Mouse (Mus musculus) bone marrow macrophage, adult 2 months (primary cell): ENCODE data around the gene Mpnd.

Experiments
- CTCF ChIP-seq: IDR thresholded peaks from 2 replicates; pipeline ENCODE4 v1.5.1; 2012; ENCODE audit warnings: low read depth, mild to moderate bottlenecking, low read length, moderate library complexity
- POLR2A ChIP-seq: IDR thresholded peaks from 2 replicates; pipeline ENCODE4 v1.6.1; 2012; ENCODE audit warnings: mild to moderate bottlenecking, low read depth, low read length, borderline replicate concordance

DNA sequence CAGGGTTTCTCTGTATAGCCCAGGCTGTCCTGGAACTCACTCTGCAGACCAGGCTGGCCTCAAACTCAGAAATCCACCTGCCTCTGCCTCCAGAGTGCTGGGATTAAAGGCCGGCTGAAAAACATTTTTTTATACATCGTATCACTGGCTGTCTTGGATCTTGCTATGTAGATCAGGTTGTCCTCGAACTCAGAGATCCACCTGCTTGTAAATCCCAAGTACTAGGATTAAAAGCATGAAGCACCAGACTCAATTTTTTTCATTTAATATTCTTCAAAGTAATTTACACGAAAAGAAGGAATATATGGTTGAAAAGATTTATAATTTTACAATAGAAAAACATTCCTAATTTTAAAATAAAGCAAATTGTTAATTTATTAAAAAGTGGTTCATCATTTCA lies 33.8 kb downstream of the Mpnd start:
- no peak for TF ChIP-seq POLR2A
- TF ChIP-seq CTCF: no peak
